Mouse (Mus musculus): Measurements from ENCODE around the gene Cdh7. TPM values are rescaled to one million over a fixed set of nuclear protein-coding genes. Genes with fewer than 3 reads are reported as not detected.

Cdh7 gene
- polyA plus RNA-seq, 1 experiment from 2014 or later: not detected

DNA sequence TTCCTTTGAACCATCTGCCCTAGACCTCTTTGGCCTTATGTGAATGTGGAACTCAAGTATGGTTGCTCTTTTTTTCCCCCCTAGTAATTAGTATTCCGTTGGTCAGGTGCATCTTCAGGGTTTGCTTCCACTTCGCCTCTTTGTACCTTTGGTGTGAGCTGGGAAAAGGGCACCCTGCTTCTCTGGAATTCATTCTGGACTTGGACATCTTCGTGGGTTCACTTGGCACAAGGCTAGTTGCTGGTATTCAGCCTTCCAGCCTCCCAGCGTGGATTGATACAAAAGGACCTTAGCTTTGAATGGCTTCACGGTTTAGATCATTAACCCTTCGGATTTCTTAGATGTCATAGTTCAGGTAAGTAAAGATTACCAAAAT, 1.3 kb downstream of the Cdh7 start:
- no peak for DNase-seq
- H3K4me3 ChIP-seq (ENCODE audit: low read depth, low read length): no peak overlapping the region
- H3K9ac ChIP-seq: no peak overlapping the region
- H3K27ac ChIP-seq (ENCODE audit: low read depth): no peak overlapping the region
- H3K36me3 ChIP-seq (ENCODE audit: insufficient read depth): no peaks in the 10 kb centered on the region
- no peak for ATAC-seq (ENCODE audit: insufficient read depth)
- H3K4me2 ChIP-seq: no peak overlapping the region; the same call in 1 of the 2 replicates
- H3K9me3 ChIP-seq (ENCODE audit: low read depth, low read length): no peaks in the 10 kb centered on the region
- 25% methylated on average over 6 of the region's 6 CpGs for WGBS
- TF ChIP-seq CTCF (IDR thresholded peaks at IDR 0.05; ENCODE audit: low read depth): no peak
- peaks cover 14% of the 10 kb centered on the region for H3K27me3 ChIP-seq (ENCODE audit: insufficient read depth, low read length)
- no peaks in the 10 kb centered on the region for H3K4me1 ChIP-seq (ENCODE audit: insufficient read depth)

DNA sequence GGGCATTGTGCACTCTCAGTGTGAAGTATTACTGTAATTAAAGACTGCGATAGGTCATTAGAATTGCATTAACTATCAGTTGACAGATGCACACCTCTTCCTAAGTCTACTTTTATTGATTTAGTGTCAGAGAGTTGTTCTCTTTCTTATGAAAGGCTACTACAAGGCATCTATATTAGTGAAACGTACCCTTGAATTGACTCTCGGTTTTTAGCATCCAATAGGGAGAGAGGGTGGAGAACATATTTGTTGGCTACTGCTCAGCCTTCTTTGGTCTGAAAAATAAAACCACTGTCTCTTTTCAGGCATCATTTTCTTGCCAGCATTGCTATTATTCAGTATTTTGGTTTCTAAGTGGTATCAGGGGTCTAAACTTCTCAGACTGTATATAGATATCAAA, 2.5 kb downstream of the Cdh7 start:
- no peak for TF ChIP-seq CTCF (IDR thresholded peaks at IDR 0.05; ENCODE audit: low read depth)
- ATAC-seq (ENCODE audit: insufficient read depth): no peak
- H3K4me1 ChIP-seq (ENCODE audit: insufficient read depth): no peaks in the 10 kb centered on the region
- H3K9me3 ChIP-seq (ENCODE audit: low read depth, low read length): no peaks in the 10 kb centered on the region
- no peak overlapping the region for H3K27ac ChIP-seq (ENCODE audit: low read depth)
- peaks cover 14% of the 10 kb centered on the region for H3K27me3 ChIP-seq (ENCODE audit: insufficient read depth, low read length)
- no peaks in the 10 kb centered on the region for H3K36me3 ChIP-seq (ENCODE audit: insufficient read depth)
- no peak overlapping the region for H3K4me3 ChIP-seq (ENCODE audit: low read depth, low read length)
- no peak overlapping the region for H3K9ac ChIP-seq
- H3K4me2 ChIP-seq: no peak overlapping the region
- WGBS: 72% methylated on average over 3 of the region's 3 CpGs
- no peak for DNase-seq

DNA sequence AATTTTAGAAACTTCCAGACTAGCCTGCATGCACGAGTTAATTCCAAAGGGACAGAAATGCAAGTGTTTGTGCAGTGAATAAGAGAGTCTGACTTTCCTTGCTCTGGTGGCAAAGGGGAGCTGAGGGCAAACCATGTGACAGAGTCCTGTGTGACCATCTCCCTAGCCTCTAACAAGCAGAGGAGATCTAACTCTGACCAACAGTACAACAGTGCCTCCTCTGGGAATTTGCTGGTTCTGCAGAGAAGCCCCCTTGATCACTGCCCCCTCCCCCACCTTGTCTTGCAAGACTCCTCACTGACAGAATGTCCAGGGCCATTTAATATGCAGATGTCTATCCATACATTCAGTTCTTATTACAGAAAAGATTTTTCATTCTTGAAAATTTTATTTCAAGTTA, 3.2 kb downstream of the Cdh7 start:
- Histone ChIP-seq H3K9ac (no peak overlapping the region), H3K27me3 (ENCODE audit: insufficient read depth, low read length) (peaks cover 14% of the 10 kb centered on the region), H3K4me2 (no peak overlapping the region), H3K27ac (ENCODE audit: low read depth) (no peak overlapping the region), H3K36me3 (ENCODE audit: insufficient read depth) (no peaks in the 10 kb centered on the region), H3K9me3 (ENCODE audit: low read depth, low read length) (no peaks in the 10 kb centered on the region), H3K4me3 (ENCODE audit: low read depth, low read length) (no peak overlapping the region), H3K4me1 (ENCODE audit: insufficient read depth) (no peaks in the 10 kb centered on the region)
- peak; percentile 42 for TF ChIP-seq CTCF (IDR thresholded peaks at IDR 0.05; ENCODE audit: low read depth)
- DNase-seq (peak; percentile 17), ATAC-seq (ENCODE audit: insufficient read depth) (no peak)
- WGBS: 10% methylated on average over 1 of the region's 1 CpGs

DNA sequence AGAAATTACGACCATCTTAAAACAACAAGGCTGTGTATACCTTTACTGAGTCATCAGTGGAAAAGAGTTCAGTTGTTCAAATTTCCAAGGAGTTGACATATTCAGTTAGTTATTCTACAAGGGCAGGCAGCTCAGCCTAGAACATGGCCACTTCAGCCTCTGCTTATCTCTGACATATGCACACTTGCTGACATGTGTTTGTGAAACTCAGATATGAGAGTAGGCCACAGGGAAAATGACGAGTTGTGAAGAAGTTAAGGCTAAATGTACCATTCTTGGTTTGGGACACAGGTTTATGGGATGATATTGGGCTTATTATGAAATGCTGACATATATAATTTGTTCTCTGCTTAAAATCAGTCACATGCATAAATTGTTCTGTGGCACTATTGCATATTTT, 7.3 kb downstream of the Cdh7 start:
- ATAC-seq (ENCODE audit: insufficient read depth): no peak
- WGBS: 35% methylated on average over 2 of the region's 2 CpGs

DNA sequence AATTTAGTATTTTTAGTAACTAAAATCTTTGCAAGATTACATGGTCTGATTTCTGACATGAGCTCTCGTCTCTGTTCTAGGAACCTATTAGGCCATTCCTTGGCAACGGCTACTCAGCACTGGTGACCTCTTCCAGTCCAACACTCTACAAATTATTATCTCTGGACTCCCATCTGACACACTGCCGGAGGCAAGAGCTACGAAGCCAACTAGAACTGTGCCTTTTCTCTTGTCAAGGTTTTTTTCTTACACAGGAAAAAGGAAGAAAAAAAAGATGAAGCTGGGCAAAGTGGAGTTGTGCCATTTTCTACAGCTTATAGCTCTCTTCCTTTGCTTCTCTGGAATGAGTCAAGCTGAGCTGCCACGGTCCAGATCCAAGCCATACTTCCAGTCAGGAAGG, 11.7 kb downstream of the Cdh7 start:
- Histone ChIP-seq H3K36me3 (ENCODE audit: insufficient read depth) (no peaks in the 10 kb centered on the region), H3K27ac (ENCODE audit: low read depth) (no peak overlapping the region), H3K4me2 (no peak overlapping the region), H3K9me3 (ENCODE audit: low read depth, low read length) (no peaks in the 10 kb centered on the region), H3K9ac (no peak overlapping the region), H3K4me3 (ENCODE audit: low read depth, low read length) (no peak overlapping the region), H3K27me3 (ENCODE audit: insufficient read depth, low read length) (no peaks in the 10 kb centered on the region), H3K4me1 (ENCODE audit: insufficient read depth) (no peaks in the 10 kb centered on the region)
- DNase-seq (peak; percentile 5), ATAC-seq (ENCODE audit: insufficient read depth) (no peak)
- no peak for TF ChIP-seq CTCF (IDR thresholded peaks at IDR 0.05; ENCODE audit: low read depth)
- WGBS: 55% methylated on average over 5 of the region's 5 CpGs

More for the DNA sequence above, 7.3 kb downstream of the Cdh7 start:
- no peaks in the 10 kb centered on the region for H3K9me3 ChIP-seq (ENCODE audit: low read depth, low read length)
- H3K27me3 ChIP-seq (ENCODE audit: insufficient read depth, low read length): no peaks in the 10 kb centered on the region
- H3K4me1 ChIP-seq (ENCODE audit: insufficient read depth): no peaks in the 10 kb centered on the region
- DNase-seq: no peak
- no peak overlapping the region for H3K9ac ChIP-seq
- no peak overlapping the region for H3K4me2 ChIP-seq
- H3K36me3 ChIP-seq (ENCODE audit: insufficient read depth): no peaks in the 10 kb centered on the region
- H3K4me3 ChIP-seq (ENCODE audit: low read depth, low read length): no peak overlapping the region
- no peak for TF ChIP-seq CTCF (IDR thresholded peaks at IDR 0.05; ENCODE audit: low read depth)
- H3K27ac ChIP-seq (ENCODE audit: low read depth): no peak overlapping the region

DNA sequence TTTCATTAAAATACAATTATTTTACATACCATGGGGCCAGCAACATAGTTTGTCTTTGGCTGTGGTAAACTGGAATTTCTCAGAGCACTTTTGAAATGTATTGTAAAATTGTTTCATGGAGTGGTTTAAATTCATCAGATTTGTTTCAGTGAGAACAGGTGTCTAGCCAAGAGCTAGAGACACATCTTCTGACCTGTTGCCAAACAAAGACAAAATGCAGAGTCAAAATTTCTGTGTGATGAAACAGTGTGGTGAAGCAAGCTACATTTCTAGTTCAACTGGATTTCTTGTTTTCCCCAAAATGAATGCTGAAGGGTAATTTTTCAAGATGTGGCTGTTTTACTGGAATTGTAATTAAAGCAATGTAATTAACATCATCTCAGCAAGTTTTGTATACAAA, 22.2 kb downstream of the Cdh7 start:
- H3K27ac ChIP-seq (ENCODE audit: low read depth): no peak overlapping the region
- no peaks in the 10 kb centered on the region for H3K27me3 ChIP-seq (ENCODE audit: insufficient read depth, low read length)
- H3K4me2 ChIP-seq: no peak overlapping the region
- no peaks in the 10 kb centered on the region for H3K4me1 ChIP-seq (ENCODE audit: insufficient read depth)
- no peak for DNase-seq
- no peak overlapping the region for H3K4me3 ChIP-seq (ENCODE audit: low read depth, low read length)
- no peaks in the 10 kb centered on the region for H3K9me3 ChIP-seq (ENCODE audit: low read depth, low read length)
- H3K9ac ChIP-seq: no peak overlapping the region
- no peaks in the 10 kb centered on the region for H3K36me3 ChIP-seq (ENCODE audit: insufficient read depth)
- TF ChIP-seq CTCF (IDR thresholded peaks at IDR 0.05; ENCODE audit: low read depth): no peak
- ATAC-seq (ENCODE audit: insufficient read depth): no peak

DNA sequence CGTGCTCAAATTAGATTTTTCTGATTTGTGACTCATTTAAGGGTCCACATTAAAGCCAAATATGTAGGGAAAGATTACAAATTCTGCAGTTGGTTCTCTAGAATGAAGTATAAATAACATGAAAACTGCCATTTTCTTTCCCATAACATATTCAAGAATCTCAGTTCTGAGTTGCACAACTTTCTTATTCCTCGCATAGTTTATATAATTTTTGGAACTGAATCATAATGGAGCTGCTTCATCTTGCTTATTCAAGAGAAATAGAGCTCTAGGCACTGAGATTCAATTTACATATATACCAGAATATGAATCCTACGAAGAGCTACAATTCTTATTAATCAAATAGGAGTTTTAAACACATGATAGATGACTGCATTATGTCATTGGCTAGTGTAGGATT, 22.8 kb downstream of the Cdh7 start:
- ATAC-seq (ENCODE audit: insufficient read depth): no peak
- H3K9ac ChIP-seq: no peak overlapping the region
- WGBS: 67% methylated on average over 3 of the region's 3 CpGs
- no peak overlapping the region for H3K4me3 ChIP-seq (ENCODE audit: low read depth, low read length)
- no peak for DNase-seq
- no peaks in the 10 kb centered on the region for H3K4me1 ChIP-seq (ENCODE audit: insufficient read depth)
- no peak overlapping the region for H3K4me2 ChIP-seq
- no peaks in the 10 kb centered on the region for H3K36me3 ChIP-seq (ENCODE audit: insufficient read depth)
- TF ChIP-seq CTCF (IDR thresholded peaks at IDR 0.05; ENCODE audit: low read depth): no peak
- H3K27me3 ChIP-seq (ENCODE audit: insufficient read depth, low read length): no peaks in the 10 kb centered on the region
- H3K27ac ChIP-seq (ENCODE audit: low read depth): no peak overlapping the region
- H3K9me3 ChIP-seq (ENCODE audit: low read depth, low read length): no peaks in the 10 kb centered on the region

DNA sequence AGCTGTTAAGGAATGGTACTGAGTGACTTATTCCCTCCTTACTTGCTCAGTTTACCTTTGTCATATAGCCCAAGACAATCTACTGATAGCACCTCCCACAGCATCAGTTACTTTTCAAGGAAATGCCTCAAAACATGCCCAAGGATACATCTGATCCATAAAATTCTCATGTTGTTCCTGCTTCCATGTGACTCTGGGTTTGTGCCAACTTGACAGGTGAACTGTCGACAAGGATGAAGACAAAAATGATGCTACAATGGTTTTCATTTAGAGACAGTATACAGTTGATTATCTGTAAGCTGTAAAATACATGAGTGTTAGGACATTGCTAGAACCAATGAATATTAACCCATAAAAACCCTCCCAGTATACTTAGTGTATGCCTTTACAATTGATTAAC, 29.9 kb downstream of the Cdh7 start:
- Histone ChIP-seq H3K36me3 (ENCODE audit: insufficient read depth) (no peaks in the 10 kb centered on the region), H3K9me3 (ENCODE audit: low read depth, low read length) (no peaks in the 10 kb centered on the region), H3K4me1 (ENCODE audit: insufficient read depth) (no peaks in the 10 kb centered on the region), H3K27ac (ENCODE audit: low read depth) (no peak overlapping the region), H3K27me3 (ENCODE audit: insufficient read depth, low read length) (no peaks in the 10 kb centered on the region), H3K9ac (no peak overlapping the region), H3K4me3 (ENCODE audit: low read depth, low read length) (no peak overlapping the region), H3K4me2 (no peak overlapping the region)
- DNase-seq (no peak), ATAC-seq (ENCODE audit: insufficient read depth) (no peak)
- no peak for TF ChIP-seq CTCF (IDR thresholded peaks at IDR 0.05; ENCODE audit: low read depth)
- 74% methylated on average over 1 of the region's 1 CpGs for WGBS
